Mouse (Mus musculus) brain, embryonic 14.5 days (tissue): ENCODE measurements around the gene Ncf2.

ENCODE experiments used
- CTCF ChIP-seq: fragments of 200-500 bp; IDR thresholded peaks from 2 replicates; pipeline ENCODE4 v1.5.1; 2012; ENCODE audit warnings: inconsistent platforms, mild to moderate bottlenecking, moderate library complexity, borderline replicate concordance; ENCODE audit not compliant: insufficient read depth, insufficient read length; ENCODE audit errors: extremely low read depth
- POLR2A ChIP-seq: fragments of 200-500 bp; IDR thresholded peaks from 2 replicates; pipeline ENCODE4 v1.6.1; 2012; ENCODE audit warnings: mild to moderate bottlenecking, inconsistent platforms, borderline replicate concordance; ENCODE audit not compliant: poor library complexity, insufficient read depth, insufficient read length, severe bottlenecking; ENCODE audit errors: extremely low read depth

- peak; percentile 87 for TF ChIP-seq POLR2A
- no peak for TF ChIP-seq CTCF
Observed at GRCm38 (mm10) chr1:152766032-152766772, 33.8 kb upstream of the Ncf2 start, which contains the start of the genes Rgl1 and Arpc5.
